Mouse (Mus musculus) retina, postnatal 1 day (tissue): ENCODE measurements at regions not wholly inside any gene's neighbourhood (a gene's known extent, or its start where the extent isn't known, plus 50 kb on each side); places are given as distances from the start of the nearest gene placed in this dataset.

Experiments
- DNase-seq: peaks from one replicate; pipeline ENCODE4 v3.0.0-alpha.2; 2012

DNA sequence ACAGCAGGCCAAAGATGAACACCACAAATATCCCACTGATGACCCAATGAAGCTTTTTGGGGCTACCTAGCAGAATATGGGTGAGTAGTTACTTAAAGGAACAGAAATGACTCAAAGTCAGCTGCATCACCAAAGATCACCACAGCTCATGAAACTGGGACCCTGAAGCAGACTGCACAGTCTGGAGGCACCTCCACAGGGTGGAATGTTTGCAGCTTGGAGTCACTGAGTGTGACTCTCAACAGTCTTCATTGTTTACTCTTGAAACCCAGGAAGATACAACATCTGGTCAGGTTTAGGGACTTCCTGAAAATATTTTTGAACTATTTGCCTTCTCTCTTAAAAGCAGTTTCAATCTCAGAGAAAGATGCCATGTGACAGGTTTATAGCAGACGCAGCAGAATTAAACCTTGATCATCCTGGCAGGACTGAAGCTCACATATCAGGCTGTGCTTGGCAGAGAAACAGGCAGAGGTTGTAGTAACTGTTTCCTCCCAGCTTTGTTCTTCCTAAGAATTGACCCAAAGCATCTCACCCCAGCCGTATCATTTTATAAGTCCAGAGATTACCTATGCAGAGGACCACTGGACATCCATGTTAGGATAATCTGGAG, 944.1 kb upstream of the Adgrl4 start:
- DNase-seq = no peak

DNA sequence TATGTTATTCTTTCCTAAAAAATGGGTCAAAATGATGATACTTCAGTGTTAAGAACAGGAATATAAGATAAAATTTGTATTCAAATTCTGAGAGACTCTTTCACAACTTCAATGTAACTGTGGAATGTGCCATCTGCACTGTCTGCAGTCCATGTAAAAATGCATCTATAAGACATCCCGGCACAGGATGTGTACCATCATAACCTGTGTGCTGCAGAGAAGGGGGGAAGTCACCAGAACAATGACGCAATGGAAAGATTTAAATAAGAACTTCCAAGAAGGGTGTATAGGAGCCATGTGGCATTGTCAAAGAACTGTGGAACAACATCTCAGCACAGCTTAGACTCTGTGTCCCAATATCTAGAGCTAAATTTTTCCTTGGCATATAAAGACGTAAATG, 906.7 kb upstream of the Adgrl4 start:
- no peak for DNase-seq

DNA sequence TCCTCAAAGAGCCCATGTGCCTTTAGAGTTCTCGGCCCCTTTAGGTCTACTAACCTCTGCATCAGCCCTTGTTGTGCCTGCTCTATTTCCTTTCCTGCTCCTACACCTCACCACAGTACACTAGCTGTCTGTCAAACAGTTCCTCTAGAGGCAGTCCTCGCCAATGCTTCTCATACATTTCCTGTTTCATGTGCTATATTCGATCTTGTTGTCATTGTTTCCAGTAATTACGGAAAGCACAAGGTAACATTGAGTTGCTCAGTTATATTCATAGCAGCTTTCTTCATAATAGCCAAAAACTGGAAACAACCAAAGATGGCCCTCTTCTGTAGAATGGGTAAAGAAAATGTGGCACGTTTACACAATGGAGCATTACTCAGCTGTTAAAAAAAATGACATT, 894.6 kb upstream of the Adgrl4 start:
- no peak for DNase-seq

DNA sequence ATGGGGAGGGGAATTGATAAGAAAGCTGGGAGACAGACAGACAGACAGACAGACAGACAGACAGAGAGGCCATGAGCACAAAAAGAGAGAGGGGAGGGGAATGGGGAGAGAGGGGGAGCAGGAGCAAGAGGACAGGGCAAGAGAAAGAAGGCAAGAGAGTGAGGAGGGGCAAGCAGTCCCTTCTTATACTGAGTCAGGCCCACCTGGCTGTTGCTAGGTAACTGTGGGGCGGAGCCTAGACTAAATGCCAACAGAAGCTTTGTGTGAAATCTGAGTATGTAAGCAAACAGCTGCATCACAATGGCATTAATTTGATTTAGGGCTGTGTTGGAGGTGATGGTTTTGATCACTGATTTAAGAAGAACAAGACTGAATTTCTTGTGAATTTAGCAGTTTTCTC, 849.2 kb upstream of the Adgrl4 start:
- DNase-seq = peak; percentile 26

DNA sequence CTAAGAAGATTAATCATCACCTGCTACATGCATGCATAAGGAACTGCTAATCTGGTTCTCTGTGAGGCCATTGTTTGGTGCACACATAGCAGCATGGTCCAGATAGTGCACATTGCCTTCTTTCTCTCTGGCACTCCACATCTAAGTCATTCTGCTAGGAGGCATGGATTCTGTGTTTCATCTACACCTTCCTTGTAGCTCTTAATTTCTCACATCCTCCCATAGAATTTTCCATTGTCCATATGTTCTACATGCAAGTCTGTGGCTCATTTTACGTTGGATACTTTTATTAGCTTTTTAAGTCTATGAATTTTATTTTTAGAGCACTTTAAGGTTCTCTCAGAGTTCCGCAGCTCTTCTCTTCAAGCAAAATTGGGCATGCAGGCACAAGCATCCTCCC, 846.7 kb upstream of the Adgrl4 start:
- DNase-seq = no peak

DNA sequence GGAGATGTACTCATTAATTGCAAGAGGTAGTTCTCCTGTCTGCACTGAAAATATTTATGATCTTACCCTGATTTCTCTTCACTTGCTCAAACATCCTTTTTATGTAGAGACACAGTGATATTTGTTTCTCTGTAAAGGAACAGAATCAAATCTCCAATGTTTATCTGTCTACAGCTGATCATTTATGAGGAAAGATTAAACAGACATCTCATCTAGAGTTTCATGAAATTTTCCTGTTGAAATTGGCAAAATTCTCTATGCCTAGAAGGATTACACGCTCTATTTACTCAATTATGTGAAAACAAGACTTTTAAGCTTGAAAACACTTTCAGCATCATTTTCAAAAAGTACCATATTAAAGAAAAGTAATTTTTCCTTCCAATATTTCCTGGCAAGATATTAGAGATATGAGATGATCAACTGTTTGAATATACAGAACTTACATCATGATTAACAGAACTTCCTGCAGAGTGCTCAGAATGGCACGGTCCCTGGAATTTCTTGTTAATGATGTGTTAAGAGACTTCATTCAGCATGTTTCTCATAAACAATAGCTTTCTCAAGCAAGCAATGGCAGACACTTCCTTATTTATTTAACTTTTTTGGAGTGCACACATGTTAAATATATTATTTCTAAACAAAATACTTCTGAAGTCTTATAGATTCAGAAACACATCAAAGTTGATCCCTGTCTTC, 834.1 kb upstream of the Adgrl4 start:
- no peak for DNase-seq

DNA sequence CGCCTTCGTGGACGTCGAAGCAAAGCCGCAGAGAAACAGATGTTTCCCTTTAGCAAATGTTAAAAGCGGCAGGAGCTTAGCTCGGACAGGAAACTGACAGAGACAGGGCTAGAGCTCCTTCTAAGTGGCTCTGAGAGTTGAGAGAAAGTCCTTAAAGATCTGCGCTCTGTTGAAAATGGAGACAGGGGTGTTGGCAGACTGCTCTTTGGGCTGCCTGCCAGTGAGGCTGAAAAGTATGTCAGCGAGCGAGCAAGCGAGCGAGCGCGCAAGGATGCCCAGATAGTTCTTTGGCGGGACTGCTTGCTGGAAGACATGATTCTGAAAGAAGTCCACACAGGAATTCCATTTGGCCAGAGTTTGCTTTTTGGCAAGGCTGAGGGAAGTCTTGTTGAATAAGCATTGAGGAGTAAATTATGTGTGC, 827.0 kb upstream of the Adgrl4 start:
- peak; percentile 13 for DNase-seq

DNA sequence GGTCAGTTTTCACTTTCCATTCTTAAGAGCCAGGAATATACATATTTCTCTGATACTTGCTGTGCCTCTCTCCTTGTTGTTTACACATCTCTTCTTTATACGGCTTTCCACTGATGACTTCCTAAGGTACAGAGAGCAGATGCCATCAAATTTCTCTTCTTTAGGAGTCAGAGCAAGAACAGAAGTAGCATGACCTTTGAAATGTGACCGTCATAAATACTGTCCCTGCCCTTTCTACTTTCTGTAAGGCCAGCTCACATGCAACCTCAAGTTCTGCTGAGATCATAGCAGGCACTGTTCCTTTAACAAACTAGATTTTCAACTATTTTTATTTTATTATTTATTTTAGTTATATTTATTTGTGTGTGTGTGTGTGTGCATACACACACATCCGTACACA, 800.1 kb upstream of the Adgrl4 start:
- DNase-seq = no peak

DNA sequence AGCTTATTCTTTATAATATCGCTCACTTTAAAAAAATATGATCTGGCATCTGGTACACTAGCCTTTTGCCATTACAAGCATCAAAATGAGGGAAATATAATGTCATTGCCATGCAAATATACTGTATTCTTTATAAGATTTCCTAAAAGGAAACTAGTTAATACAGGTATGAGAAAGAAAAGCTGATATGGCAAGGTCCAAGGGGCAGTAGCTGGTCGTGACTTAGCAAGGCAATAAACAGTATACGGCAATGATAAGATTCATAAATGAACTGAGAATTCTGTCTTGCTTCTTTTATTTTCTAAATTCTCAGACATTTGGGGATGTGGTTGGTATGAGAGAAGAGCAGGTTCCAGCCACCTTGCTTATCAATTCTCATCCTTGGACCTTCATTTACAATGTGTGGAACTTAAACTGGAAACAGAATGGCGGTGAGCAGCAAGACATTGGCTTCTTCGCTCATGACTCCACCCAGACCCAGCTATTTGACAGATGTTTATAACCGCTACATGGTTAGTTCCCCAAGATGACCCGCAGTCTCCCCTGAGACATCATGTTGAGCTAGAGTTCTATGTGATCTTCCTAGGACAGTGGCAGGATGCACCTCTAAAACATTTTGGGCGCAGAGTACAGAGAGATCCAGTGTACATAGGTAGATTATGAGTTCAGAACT, 797.5 kb upstream of the Adgrl4 start:
- DNase-seq = no peak

DNA sequence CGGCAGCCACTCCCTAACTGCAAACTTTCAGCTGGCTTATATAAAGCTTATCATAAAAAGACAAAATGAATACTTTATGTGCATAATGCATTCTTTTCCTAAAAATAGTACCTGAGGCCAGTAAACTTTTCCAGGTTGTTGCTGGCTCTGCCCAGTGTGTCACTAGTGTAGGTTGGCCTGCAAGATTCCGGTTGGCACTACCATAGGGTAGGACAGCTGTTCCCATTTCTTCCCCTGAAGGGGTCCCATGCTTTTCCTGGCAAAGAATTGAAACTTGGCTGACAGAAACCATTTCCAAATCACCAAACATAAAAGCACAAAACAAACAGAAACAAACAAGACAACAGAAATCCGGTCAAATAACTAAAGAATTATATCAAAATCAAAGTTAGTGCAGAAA, 789.6 kb upstream of the Adgrl4 start:
- no peak for DNase-seq

DNA sequence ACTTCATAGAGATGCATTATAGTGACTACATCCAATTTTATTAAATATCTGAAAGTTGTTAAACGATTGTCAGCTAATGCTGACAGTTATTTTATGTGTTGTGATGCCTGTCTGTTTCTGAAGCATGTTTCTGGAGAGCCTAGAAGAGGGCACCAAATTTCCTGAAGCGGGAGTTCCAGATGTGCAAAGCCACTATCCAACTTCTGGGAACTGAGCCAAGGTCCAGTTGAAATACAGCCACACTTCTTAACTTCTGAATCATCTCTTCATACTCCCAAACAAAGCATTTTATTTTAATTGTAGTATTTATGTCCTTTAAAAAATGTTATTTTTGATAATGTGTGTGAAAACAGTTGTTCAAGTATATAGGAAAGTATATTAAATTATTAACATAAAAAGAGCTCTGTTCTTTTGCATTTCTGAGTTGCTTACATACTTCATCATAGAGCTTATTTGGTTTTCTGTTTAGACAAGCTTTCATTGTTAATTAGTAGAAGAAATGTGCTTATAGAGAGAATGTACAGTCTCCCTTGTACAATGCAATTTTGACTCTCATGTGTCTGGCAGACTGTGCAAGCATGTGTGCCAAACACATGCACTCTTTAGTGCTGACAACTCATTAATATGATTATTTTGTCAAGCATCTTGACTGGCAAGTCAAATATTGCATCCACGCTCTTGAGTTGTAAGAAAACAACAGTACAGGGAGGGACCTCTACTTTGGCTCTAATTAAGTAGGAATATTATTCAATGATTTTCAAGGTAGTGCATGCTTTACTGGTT, 787.7 kb upstream of the Adgrl4 start:
- DNase-seq = peak; percentile 83

DNA sequence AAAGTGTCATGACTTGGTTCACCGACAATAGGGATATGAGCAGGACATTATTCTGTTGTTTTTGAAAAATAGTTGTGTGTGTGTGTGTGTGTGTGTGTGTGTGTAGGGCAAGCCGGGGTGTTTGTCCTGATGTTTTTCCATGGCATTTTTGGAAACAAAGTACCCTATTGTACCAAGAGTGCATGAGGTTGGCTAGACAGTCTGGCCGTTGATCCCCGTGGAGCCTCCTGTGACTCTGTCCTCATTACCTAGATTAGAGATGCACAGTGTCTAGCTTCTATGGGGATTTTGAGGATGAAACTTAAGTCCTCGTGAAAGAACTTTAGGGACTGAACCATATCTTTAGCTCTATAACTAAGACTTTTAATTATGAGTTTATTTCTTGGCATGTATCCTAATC, 741.9 kb upstream of the Adgrl4 start:
- peak; percentile 74 for DNase-seq

DNA sequence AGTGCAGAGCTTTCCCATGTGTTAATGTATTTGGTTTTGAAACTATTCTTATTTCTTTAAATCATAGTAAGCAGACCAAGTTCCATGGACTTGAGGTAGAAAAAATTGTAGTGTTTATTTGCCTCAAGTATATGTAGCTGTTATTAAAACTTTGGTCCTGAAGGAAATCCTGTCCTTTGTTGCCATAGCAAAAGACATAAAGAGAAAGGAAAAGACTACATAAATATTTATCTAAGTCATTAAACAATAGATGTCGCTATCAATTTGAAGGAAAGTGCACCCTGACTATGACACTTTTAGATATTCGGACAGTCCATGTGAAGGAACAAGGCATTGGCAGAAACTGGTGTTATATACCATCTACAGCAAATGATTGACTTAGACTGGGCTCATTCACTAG, 737.7 kb upstream of the Adgrl4 start:
- no peak for DNase-seq
